Mouse (Mus musculus) forebrain, embryonic 11.5 days (tissue): ENCODE measurements around the gene Tsc2. TPM values are rescaled to one million over a fixed set of nuclear protein-coding genes. Genes with fewer than 3 reads are reported as not detected.
A peak's percentile ranks its signal among the peaks of the same experiment; 100 is the strongest.

ENCODE experiments used
- ATAC-seq: fragments of 200-750 bp; cut with Nextera tagmentation; replicated peaks from 2 replicates; pipeline ENCODE4 v1.8.0; 2017; ENCODE audit warnings: moderate TSS enrichment; ENCODE audit not compliant: low FRiP score
- DNase-seq: peaks from one replicate; pipeline ENCODE4 v3.0.0-alpha.2; 2017; ENCODE audit warnings: low spot score
- H3K27ac ChIP-seq: fragments of 300-500 bp; sonication (generic); 2 replicates; pipeline ENCODE4 v1.5.1; 2014; ENCODE audit warnings: low read depth, low read length
- H3K27me3 ChIP-seq: fragments of 300-500 bp; sonication (generic); 2 replicates; pipeline ENCODE4 v1.6.1; 2014; ENCODE audit warnings: mild to moderate bottlenecking, low read length, mixed read lengths; ENCODE audit not compliant: control insufficient read depth, insufficient read depth
- H3K36me3 ChIP-seq: fragments of 300-500 bp; sonication (generic); 2 replicates; pipeline ENCODE4 v1.6.1; 2014; ENCODE audit warnings: mild to moderate bottlenecking, low read length, moderate library complexity, mixed read lengths; ENCODE audit not compliant: control insufficient read depth, insufficient read depth
- H3K4me1 ChIP-seq: fragments of 300-500 bp; sonication (generic); replicated peaks from 2 replicates; pipeline ENCODE4 v1.6.1; 2014; ENCODE audit warnings: low read length, mixed read lengths; ENCODE audit not compliant: control insufficient read depth, insufficient read depth
- H3K4me2 ChIP-seq: fragments of 300-500 bp; sonication (generic); 2 replicates; pipeline ENCODE4 v1.6.1; 2014; ENCODE audit warnings: low read depth, mild to moderate bottlenecking, low read length, moderate library complexity, mixed read lengths; ENCODE audit not compliant: severe bottlenecking
- H3K4me3 ChIP-seq: fragments of 300-500 bp; sonication (generic); 2 replicates; pipeline ENCODE4 v1.5.1; 2014; ENCODE audit warnings: low read depth, low read length
- H3K9ac ChIP-seq: fragments of 300-500 bp; sonication (generic); 2 replicates; pipeline ENCODE4 v1.6.1; 2014; ENCODE audit warnings: low read length
- H3K9me3 ChIP-seq: fragments of 300-500 bp; sonication (generic); 2 replicates; pipeline ENCODE4 v1.6.1; 2016; ENCODE audit warnings: low read length, mixed read lengths; ENCODE audit not compliant: control insufficient read depth
- WGBS: fragments of 180-500 bp; shearing (Covaris S2); extraction: QIAGEN DNeasy Blood & Tissue Kit; methylation state at CpG from one replicate; pipeline ENCODE4 v1.1.7; 2014; 5-methylcytosine and 5-hydroxymethylcytosine counted together
- polyA plus RNA-seq: library from polyadenylated mRNA; unstranded; fragments of >200 nt; fragmentation: Nextera tagmentation; extraction: Ambion mirVana; gene quantifications from 2 replicates; pipeline ENCODE4 v1.2.1, GENCODE M21; 2014

The Tsc2 gene
- polyA plus RNA-seq, 1 experiment from 2014 or later: 87.4 TPM

DNA sequence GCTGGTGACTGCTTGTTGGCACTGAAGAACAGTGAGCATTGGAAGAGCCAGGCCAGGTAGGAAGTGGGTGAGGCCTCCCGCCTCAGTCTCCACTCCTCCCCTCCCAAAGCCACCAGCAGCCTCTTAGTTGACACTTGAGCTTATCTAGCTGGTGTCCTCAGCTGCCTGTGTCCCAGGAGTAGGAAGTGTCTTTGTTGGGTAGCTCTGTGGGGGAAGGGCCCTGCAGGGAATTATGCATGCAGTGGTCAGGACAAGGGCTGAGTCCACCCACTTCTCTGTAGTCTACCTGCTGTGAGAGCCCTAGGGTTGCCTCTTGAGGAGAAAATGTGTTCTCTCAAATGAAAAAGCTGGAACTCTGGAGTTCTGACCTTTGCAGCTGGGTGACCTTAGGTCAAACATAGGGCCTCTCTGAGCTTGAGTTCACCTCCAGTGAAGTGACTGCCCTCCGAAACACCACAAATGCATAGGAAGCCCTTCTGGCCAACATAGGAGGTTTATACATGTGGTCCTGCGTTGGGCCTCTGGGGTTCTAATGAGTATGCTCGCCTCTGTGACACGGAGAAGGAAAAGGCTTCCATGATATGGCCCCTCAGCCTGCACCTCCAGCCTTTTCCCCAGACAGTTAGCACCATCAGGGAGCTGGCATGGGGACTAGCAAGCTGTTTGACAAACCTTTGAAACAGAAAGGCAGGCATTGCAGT is 4.5 kb upstream of the Tsc2 start:
- Histone ChIP-seq H3K9ac (no peak overlapping the region), H3K4me2 (no peak overlapping the region), H3K9me3 (no peaks in the 10 kb centered on the region), H3K4me1 (peaks cover 10% of the 10 kb centered on the region; the same call in 1 of the 2 replicates), H3K4me3 (no peak overlapping the region), H3K36me3 (no peaks in the 10 kb centered on the region), H3K27me3 (no peaks in the 10 kb centered on the region), H3K27ac (no peak overlapping the region)
- no peak for DNase-seq
- 68% methylated on average over 5 of the region's 5 CpGs for WGBS
- ATAC-seq: no peak

DNA sequence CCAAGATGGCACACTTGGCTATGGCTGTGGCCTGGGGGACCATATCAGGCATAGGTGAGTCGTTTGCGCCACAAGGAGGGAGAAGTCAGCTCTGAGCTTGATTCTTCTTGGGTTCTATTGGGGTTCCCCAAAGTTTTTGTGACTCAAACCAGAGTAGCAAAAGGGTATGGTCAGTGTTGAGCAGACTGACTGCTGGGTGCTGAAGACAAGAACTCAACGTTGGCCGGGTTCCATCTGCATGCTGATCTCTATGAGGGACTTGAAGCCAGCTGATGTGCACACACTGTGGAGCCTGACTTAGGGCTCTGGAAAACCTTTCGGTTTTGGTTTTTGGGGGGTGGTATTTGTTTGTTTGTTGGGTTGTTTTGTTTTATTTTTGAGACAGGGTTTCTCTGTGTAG is 3.3 kb upstream of the Tsc2 start:
- Histone ChIP-seq H3K4me3 (no peak overlapping the region), H3K4me2 (no peak overlapping the region), H3K27me3 (no peaks in the 10 kb centered on the region), H3K36me3 (no peaks in the 10 kb centered on the region), H3K9ac (no peak overlapping the region), H3K27ac (no peak overlapping the region), H3K9me3 (no peaks in the 10 kb centered on the region), H3K4me1 (peaks cover 15% of the 10 kb centered on the region; the same call in 1 of the 2 replicates)
- no peak for DNase-seq
- 98% methylated on average over 5 of the region's 5 CpGs for WGBS
- ATAC-seq: no peak

GRCm38 (mm10) chr17:24635024-24635423 is 2.6 kb upstream of the Tsc2 start:
- no peak overlapping the region for H3K9ac ChIP-seq
- ATAC-seq (no peak), DNase-seq (no peak)
- H3K4me3 ChIP-seq: no peak overlapping the region
- peaks cover 15% of the 10 kb centered on the region; the same call in 1 of the 2 replicates for H3K4me1 ChIP-seq
- no peak overlapping the region for H3K4me2 ChIP-seq
- H3K36me3 ChIP-seq: no peaks in the 10 kb centered on the region
- H3K9me3 ChIP-seq: no peaks in the 10 kb centered on the region
- no peak overlapping the region for H3K27ac ChIP-seq
- WGBS: 84% methylated on average over 4 of the region's 4 CpGs
- H3K27me3 ChIP-seq: no peaks in the 10 kb centered on the region

- no peak for ATAC-seq
- 91% methylated on average over 11 of the region's 11 CpGs for WGBS
These were observed 1.4 kb upstream of the Tsc2 start for GRCm38 (mm10) chr17:24633831-24634230.

DNA sequence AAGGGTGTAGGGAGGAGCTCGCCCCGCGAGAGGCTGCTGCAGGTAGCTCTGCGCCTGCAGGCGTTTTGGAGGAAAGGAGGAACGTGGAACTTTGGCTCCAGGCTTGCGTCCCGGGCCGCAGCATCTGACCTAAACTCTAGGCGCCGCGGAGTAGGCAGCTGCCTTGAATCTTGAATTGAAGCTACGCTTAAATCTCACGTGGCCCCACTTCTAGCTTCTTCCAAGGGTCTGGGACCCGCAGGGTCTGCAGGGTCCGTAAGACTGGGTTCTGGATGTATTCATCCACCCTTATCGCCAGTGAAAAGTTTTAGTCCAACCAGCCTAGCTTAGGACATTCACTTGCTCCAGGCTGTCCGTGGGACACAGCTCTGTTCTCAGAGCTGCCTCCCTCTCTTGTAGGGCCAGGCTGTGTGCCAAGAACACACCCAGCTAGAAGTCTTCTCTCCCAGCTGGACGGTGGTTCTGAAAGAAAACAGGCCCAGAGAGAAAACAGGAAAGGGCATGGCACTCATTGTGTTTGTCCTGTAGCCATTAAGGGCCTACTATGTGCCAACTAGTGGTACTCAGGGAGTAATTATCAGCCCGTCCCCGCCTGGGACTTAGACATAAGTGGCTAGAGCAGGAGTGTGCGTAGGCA is 501 bp upstream of the Tsc2 start:
- DNase-seq (no peak), ATAC-seq (0 out of 2 replicates have a peak, but pooled peaks have one; percentile 5)
- Histone ChIP-seq H3K4me1 (peaks cover 15% of the 10 kb centered on the region; the same call in 1 of the 2 replicates), H3K4me3 (peak overlapping the region; percentile 72), H3K9me3 (no peaks in the 10 kb centered on the region), H3K36me3 (no peaks in the 10 kb centered on the region), H3K4me2 (peak overlapping the region; percentile 81), H3K9ac (peak overlapping the region; percentile 83), H3K27ac (0 out of 2 replicates have a peak overlapping the region, but pooled peaks have one; percentile 5), H3K27me3 (no peaks in the 10 kb centered on the region)
- 13% methylated on average over 22 of the region's 22 CpGs for WGBS

More at GRCm38 (mm10) chr17:24633831-24634230, 1.4 kb upstream of the Tsc2 start:
- Histone ChIP-seq H3K4me1 (peaks cover 15% of the 10 kb centered on the region; the same call in 1 of the 2 replicates), H3K27me3 (no peaks in the 10 kb centered on the region), H3K27ac (no peak overlapping the region), H3K9me3 (no peaks in the 10 kb centered on the region), H3K4me3 (no peak overlapping the region), H3K9ac (no peak overlapping the region; the same call in 1 of the 2 replicates), H3K4me2 (no peak overlapping the region), H3K36me3 (no peaks in the 10 kb centered on the region)
- no peak for DNase-seq

- H3K4me3 ChIP-seq: no peak overlapping the region
- no peak overlapping the region for H3K9ac ChIP-seq
- H3K9me3 ChIP-seq: no peaks in the 10 kb centered on the region
- no peak for DNase-seq
- ATAC-seq: no peak
- 91% methylated on average over 14 of the region's 14 CpGs for WGBS
- peaks cover 7% of the 10 kb centered on the region; the same call in 1 of the 2 replicates for H3K36me3 ChIP-seq
- H3K4me2 ChIP-seq: no peak overlapping the region
- peaks cover 15% of the 10 kb centered on the region; the same call in 1 of the 2 replicates for H3K4me1 ChIP-seq
- H3K27ac ChIP-seq: no peak overlapping the region
- H3K27me3 ChIP-seq: no peaks in the 10 kb centered on the region
These were observed 2.4 kb downstream of the Tsc2 start for GRCm38 (mm10) chr17:24630072-24630471.

DNA sequence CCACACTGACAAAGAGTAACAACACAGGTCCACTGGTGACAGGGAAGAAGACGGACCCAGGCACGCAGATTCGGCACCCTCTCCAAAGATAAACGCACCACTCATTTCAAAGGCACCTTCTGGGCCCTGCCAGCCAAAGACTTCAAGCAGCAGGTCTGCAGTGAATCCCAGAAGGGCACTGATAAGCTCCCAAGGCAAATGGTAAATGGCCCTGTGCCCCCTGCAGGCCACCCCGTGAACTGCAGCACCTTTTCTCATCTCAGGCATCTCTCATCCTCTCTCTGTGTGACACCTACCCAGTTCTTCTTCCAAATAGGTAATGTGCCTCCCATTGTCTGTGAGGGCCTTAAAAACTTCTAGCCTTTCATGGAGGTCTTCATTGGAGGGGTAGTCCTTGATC is 3.8 kb downstream of the Tsc2 start:
- WGBS: 51% methylated on average over 5 of the region's 5 CpGs
- Histone ChIP-seq H3K4me3 (no peak overlapping the region), H3K36me3 (peaks cover 10% of the 10 kb centered on the region; the same call in 1 of the 2 replicates), H3K9me3 (no peaks in the 10 kb centered on the region), H3K9ac (no peak overlapping the region), H3K27me3 (no peaks in the 10 kb centered on the region), H3K4me1 (peaks cover 13% of the 10 kb centered on the region; the same call in 1 of the 2 replicates), H3K4me2 (no peak overlapping the region), H3K27ac (no peak overlapping the region)
- DNase-seq (peak; percentile 87), ATAC-seq (no peak)

- H3K36me3 ChIP-seq: peaks cover 16% of the 10 kb centered on the region; the same call in 1 of the 2 replicates
- H3K9me3 ChIP-seq: no peaks in the 10 kb centered on the region
- no peak for ATAC-seq
- no peak overlapping the region for H3K4me3 ChIP-seq
- no peaks in the 10 kb centered on the region for H3K4me1 ChIP-seq
- no peaks in the 10 kb centered on the region for H3K27me3 ChIP-seq
- no peak overlapping the region for H3K4me2 ChIP-seq
- no peak for DNase-seq
- 94% methylated on average over 8 of the region's 8 CpGs for WGBS
- no peak overlapping the region for H3K9ac ChIP-seq
- no peak overlapping the region for H3K27ac ChIP-seq
These were observed 7.0 kb downstream of the Tsc2 start for GRCm38 (mm10) chr17:24625472-24625871.
